Mouse (Mus musculus): ENCODE measurements around the gene Nfil3.

DNA sequence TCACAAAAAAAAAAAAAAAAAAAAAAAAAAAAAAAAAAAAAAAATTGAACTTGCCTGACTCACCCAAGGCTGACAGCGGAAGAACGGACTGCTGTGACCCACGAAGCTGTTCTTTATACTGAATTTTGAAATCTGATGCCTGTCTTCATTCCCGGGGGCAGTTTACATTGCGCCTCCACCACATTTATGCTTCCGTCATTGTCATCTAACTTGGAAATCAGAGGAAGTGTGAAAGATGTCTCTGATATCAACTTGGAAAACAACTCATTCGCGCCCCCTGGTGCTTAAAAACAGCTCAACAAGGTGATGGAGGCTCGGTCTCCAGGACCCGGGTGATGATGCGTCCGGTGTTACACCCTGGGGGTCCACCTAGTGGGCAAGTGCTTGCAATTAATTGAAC lies 1.8 kb upstream of the Nfil3 start:
- TF ChIP-seq EP300 (IDR thresholded peaks at IDR 0.05; ENCODE audit: low read depth) (0 out of 2 replicates have a peak, but pooled peaks have one; percentile 17), CTCF (IDR thresholded peaks at IDR 0.05; ENCODE audit: low read depth) (peak; percentile 88)
